Mouse (Mus musculus) urinary bladder, postnatal 4 days (tissue): ENCODE data around the gene Nup160.

Source experiments
- DNase-seq, 2 experiments: peaks; one replicate each; pipeline ENCODE4 v3.0.0; 2021 to 2022; ENCODE audit warnings: low spot score in 2 of 2

Nup160 gene

GRCm38 (mm10) chr2:90677007-90677406 lies at the start of gene Nup160:
Nup160 (plus strand) TSS chr2:90677215.
- no peak for DNase-seq

- DNase-seq, result no peak
Observed at GRCm38 (mm10) chr2:90628261-90628660, 48.8 kb upstream of the Nup160 start.

GRCm38 (mm10) chr2:90629552-90629951 lies 47.5 kb upstream of the Nup160 start:
- DNase-seq, result no peak

GRCm38 (mm10) chr2:90631938-90632733 lies 44.9 kb upstream of the Nup160 start:
- no peak for DNase-seq

- DNase-seq, result no peak
Observed at GRCm38 (mm10) chr2:90634671-90635070, 42.3 kb upstream of the Nup160 start.

- no peak for DNase-seq
Observed at GRCm38 (mm10) chr2:90635085-90635723, 41.8 kb upstream of the Nup160 start.

- no peak for DNase-seq
Observed at GRCm38 (mm10) chr2:90636853-90637252, 40.2 kb upstream of the Nup160 start.

- DNase-seq, result no peak
Observed at GRCm38 (mm10) chr2:90638986-90639746, 37.8 kb upstream of the Nup160 start.

- no peak for DNase-seq
Observed at GRCm38 (mm10) chr2:90639747-90640699, 37.0 kb upstream of the Nup160 start.

- DNase-seq, result no peak
Observed at GRCm38 (mm10) chr2:90641007-90641709, 35.9 kb upstream of the Nup160 start.

- no peak for DNase-seq
Observed at GRCm38 (mm10) chr2:90641710-90642039, 35.3 kb upstream of the Nup160 start.

GRCm38 (mm10) chr2:90647084-90647483 lies 29.9 kb upstream of the Nup160 start:
- DNase-seq, result no peak

- DNase-seq, result no peak
Observed at GRCm38 (mm10) chr2:90649405-90649804, 27.6 kb upstream of the Nup160 start.

GRCm38 (mm10) chr2:90649965-90650364 lies 27.1 kb upstream of the Nup160 start:
- no peak for DNase-seq

GRCm38 (mm10) chr2:90652101-90652500 lies 24.9 kb upstream of the Nup160 start:
- DNase-seq, result no peak

- DNase-seq, result no peak
Observed at GRCm38 (mm10) chr2:90652993-90653392, 24.0 kb upstream of the Nup160 start.

GRCm38 (mm10) chr2:90655449-90655848 lies 21.6 kb upstream of the Nup160 start:
- no peak for DNase-seq

GRCm38 (mm10) chr2:90658613-90659012 lies 18.4 kb upstream of the Nup160 start:
- no peak for DNase-seq

GRCm38 (mm10) chr2:90659016-90659415 lies 18.0 kb upstream of the Nup160 start:
- DNase-seq, result no peak

- no peak for DNase-seq
Observed at GRCm38 (mm10) chr2:90659639-90660038, 17.4 kb upstream of the Nup160 start.

- no peak for DNase-seq
Observed at GRCm38 (mm10) chr2:90660947-90661346, 16.1 kb upstream of the Nup160 start.
